Mouse (Mus musculus) spleen, adult 18-20 months (tissue): ENCODE data around the gene Riox1.
"Not testable (repeated sequence)": the region's sequence is repeated elsewhere in the genome, so short reads cannot be mapped to it uniquely, and the experiment has no call there.

Source experiments
- DNase-seq, 2 experiments: peaks; one replicate each; pipeline ENCODE4 v3.0.0; 2022; ENCODE audit warnings: mixed read lengths in 2 of 2

The Riox1 gene

DNA sequence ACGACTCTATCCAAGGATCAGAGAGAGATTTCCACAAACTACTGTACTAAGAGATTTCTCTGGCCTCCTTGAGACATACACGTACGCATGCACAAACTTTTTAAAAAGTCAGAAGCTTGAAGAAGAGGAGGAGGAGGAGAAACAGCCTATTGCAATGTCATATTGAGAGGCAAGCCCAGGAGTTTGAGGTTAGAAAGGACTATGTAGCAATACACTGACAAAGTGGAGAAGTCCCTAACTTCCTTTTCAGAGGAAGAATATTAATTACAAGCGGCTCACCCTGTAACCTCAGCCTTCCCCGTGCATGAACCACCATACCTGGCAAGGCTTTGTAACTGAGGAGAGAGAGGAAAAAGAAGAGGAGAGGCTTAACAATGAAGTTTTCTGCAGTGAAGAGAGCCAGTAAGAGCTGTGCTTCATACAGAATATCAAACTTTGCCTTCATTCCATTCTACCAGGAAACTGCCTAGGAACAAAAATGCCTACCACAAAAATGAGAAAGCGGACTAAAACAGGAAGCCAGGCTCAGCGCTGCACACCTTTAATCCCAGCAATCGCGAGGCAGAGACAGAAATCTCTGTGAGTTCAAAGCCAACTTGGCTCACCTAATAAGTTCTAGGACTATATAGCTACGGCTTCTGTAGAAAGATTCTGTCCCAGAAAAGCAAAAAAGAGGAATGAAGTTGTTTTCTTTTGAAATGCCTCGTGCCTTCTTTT is 474 bp upstream of the Riox1 start:
- DNase-seq: no peak

GRCm38 (mm10) chr12:83950840-83951701 is 663 bp downstream of the Riox1 start:
- peak in 1 of 2 experiments; percentile 12 for DNase-seq

GRCm38 (mm10) chr12:83951711-83952575 is 1.5 kb downstream of the Riox1 start:
- no peak for DNase-seq

- DNase-seq: no peak
Observed at GRCm38 (mm10) chr12:83958278-83958677, 7.9 kb downstream of the Riox1 start.

GRCm38 (mm10) chr12:83965235-83965634 is 14.8 kb downstream of the Riox1 start:
- no peak for DNase-seq

DNA sequence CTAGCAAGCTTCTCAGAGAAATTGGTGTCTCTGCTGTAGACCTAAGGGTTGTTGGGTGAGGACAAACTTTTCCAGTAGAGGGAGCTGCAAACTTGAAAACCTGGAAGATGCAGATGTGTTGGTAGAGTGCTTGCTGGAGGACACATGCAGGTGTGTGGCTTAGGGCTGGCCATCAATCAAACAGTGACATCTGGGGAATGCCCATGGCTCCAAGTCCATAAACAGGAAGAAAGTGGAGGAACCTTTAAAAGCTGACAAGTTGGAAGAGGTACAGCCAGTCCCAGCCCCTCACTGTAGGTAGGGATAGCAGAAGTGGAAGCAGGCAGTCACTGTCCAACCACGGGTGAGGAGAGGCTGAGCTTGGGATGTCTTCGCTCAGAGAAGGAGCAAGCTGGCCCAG is 21.7 kb downstream of the Riox1 start:
- peak in 1 of 2 experiments; percentile 36 for DNase-seq

- no peak for DNase-seq
Observed at GRCm38 (mm10) chr12:83978862-83979261, 28.5 kb downstream of the Riox1 start.

DNA sequence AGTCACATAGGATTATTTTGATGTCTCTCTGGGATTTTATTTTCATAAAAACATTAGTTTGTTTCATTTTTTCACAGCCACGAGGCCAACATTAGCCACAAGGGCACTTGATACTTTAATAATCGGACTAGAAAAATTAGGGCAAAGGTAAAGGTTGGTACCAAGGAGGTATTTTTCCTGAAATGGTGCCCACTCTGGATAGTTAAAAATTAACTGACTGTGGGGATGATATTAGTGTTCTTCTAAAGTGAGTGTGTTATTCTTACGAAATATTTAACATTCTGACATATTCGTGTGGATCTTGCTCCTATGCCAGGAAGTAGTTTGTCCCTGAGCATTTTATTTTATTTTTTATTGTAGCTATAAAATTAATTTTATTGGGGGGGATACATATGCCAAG is 31.2 kb downstream of the Riox1 start:
- no peak for DNase-seq

- DNase-seq: no peak
Observed at GRCm38 (mm10) chr12:83984752-83985151, 34.3 kb downstream of the Riox1 start, which contains the start of gene Heatr4. TSS of gene Heatr4 (minus strand) at chr12:83984852.

DNA sequence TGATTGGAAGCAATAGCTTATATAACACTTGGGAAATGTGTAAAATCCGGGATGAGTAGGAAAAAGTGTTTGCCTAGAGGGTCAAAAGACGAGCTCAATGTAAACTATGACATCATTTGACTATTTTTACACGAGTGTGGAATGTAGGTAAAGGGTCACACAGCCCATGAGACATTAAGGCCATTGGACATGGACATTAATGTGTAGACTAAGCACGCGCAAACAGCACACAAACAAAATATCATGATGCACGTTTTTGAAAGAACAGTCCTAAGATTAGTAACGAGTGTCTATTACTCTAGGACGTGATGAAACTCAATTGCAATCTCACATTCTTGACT is 36.8 kb downstream of the Riox1 start:
- no peak for DNase-seq

- peak; percentile 66 to 72 for DNase-seq
Observed at GRCm38 (mm10) chr12:83987583-83988441, 37.4 kb downstream of the Riox1 start, which contains the start of gene Acot2. TSS of gene Acot2 (plus strand) at chr12:83987861.

- no peak for DNase-seq
Observed at GRCm38 (mm10) chr12:83988483-83988882, 38.1 kb downstream of the Riox1 start.

GRCm38 (mm10) chr12:83989378-83989777 is 39.0 kb downstream of the Riox1 start:
- DNase-seq: no peak

DNA sequence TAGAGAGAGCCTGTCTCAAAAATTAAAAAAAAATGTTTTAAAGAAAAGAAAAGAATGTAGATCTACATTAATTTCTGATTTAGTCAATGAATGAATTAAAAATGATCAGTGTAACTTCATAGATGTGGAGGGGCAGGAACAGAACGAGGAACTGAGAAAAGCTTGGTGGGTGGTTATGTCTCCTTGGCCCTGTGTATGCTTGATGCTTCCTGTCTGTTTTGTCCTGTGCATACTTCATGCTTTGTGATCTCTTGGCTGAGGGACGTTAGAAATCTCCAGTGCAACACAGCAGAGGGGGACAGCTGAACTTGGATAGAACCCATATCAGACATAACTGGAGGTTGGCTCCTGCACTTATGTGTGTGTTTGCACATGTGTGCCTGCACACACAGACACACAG is 46.8 kb downstream of the Riox1 start:
- DNase-seq: no peak

DNA sequence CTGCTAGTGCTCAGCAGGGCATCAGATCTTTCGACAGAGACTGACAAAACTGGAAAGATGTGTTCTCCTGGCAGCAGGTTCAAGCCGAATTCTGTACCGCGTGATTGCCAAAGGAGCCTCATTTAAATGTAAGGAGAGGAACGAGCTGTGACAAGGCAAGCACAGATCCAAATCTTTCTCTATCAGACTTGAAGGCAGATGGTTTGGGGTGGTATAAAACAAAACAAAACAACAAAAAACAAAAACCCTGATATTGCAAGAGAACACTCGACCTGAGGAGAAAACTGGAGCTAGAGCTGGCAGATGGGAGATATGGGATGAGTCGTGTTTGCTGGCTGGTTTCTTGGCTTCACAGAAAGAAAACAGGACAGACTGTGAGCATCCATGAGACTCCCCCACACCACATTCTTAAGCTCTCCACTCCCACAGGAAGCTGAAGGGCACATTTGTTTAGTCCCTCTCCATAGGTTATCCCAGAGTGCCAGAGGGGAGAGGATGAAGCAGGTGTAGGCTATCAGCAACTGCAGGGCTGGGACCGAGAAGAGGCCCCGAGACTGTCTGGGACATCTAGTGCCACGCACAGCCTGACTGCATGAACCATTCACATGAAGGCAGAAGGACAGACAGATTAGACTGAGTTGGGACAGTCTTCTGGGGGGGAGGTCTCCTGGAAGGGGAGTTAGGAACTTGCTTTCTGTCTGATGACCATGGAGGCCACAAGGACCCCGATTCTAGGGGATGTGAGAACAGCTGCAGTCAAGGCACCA is 48.1 kb downstream of the Riox1 start:
- no peak for DNase-seq

DNA sequence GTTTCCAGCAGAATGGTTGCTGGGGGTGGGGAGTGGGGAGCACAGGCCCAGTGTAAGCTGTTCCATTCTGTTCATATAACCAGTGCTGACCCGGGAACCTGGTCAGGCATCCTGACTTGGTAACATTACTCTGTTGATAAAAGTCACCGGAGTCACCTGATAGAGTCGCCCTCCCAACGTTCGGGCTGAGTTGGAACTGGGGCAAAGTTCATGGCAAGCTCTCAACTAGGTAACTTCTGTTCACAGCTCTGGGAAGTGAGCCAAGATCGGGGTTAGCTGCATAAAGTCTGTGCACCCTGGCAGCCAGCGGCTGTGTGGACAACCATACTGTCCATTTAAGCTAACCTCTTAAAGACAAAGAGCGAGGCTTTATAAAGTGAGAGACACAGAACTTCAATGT is 48.8 kb downstream of the Riox1 start:
- not testable (repeated sequence) for DNase-seq

GRCm38 (mm10) chr12:84000418-84000817 is 50.0 kb downstream of the Riox1 start:
- no peak for DNase-seq
